Mouse (Mus musculus) kidney, adult 10 weeks (tissue): Measurements from ENCODE around the gene Kir3dl1. TPM values are rescaled to one million over a fixed set of nuclear protein-coding genes. Genes with fewer than 3 reads are reported as not detected.

Experiments used
- polyA plus RNA-seq: library from polyadenylated mRNA; stranded (reverse); fragments of 350-450 nt; fragmentation: Illumina TruSeq; extraction: RNeasy Lipid Tissue Mini Kit (QIAGEN cat#74804); gene quantifications from one replicate; pipeline ENCODE4 v1.2.3, GENCODE M21; 2014; ENCODE audit warnings: low read depth, low replicate concordance

Gene Kir3dl1
- polyA plus RNA-seq: not detected

GRCm38 (mm10) chrX:136517699-136518098 is at the start of gene Kir3dl1:
Kir3dl1 (plus strand) TSS chrX:136517999.

GRCm38 (mm10) chrX:136543956-136544355 is 26.2 kb downstream of the Kir3dl1 start, which contains the start of gene Kir3dl2:
Kir3dl2 (minus strand) TSS chrX:136544056.

Other genes starting within 250 kb of the Kir3dl1 start
- 19.0 TPM for gene Bex3, start 247.7 kb upstream of the Kir3dl1 start, polyA plus RNA-seq
- gene Kir3dl2, start 26.1 kb downstream of the Kir3dl1 start, polyA plus RNA-seq: not detected
- gene Tceal3, start 72.8 kb downstream of the Kir3dl1 start, polyA plus RNA-seq: not detected
- 13.1 TPM for gene Tceal1, start 190.0 kb downstream of the Kir3dl1 start, polyA plus RNA-seq
- 243 TPM for gene Morf4l2, start 225.7 kb downstream of the Kir3dl1 start, polyA plus RNA-seq